Mouse (Mus musculus) midbrain, embryonic 11.5 days (tissue): Measurements from ENCODE around the gene Lin7c. TPM values are rescaled to one million over a fixed set of nuclear protein-coding genes. Genes with fewer than 3 reads are reported as not detected.

ENCODE experiments used
- ATAC-seq: fragments of 200-750 bp; cut with Nextera tagmentation; 2 replicates; pipeline ENCODE4 v1.8.0; 2017; ENCODE audit warnings: moderate TSS enrichment, moderate library complexity; ENCODE audit not compliant: low FRiP score
- DNase-seq: peaks from one replicate; pipeline ENCODE4 v3.0.0; 2015; ENCODE audit warnings: low spot score; ENCODE audit errors: missing footprints
- H3K27ac ChIP-seq: fragments of 300-500 bp; sonication (generic); 2 replicates; pipeline ENCODE4 v1.5.1; 2014; ENCODE audit warnings: low read depth, low read length
- H3K27me3 ChIP-seq: fragments of 300-500 bp; sonication (generic); 2 replicates; pipeline ENCODE4 v1.6.1; 2014; ENCODE audit warnings: mild to moderate bottlenecking, low read length, moderate library complexity, mixed read lengths; ENCODE audit not compliant: control insufficient read depth, insufficient read depth
- H3K36me3 ChIP-seq: fragments of 300-500 bp; sonication (generic); 2 replicates; pipeline ENCODE4 v1.6.1; 2014; ENCODE audit warnings: mild to moderate bottlenecking, low read length, moderate library complexity, mixed read lengths; ENCODE audit not compliant: control insufficient read depth, insufficient read depth
- H3K4me1 ChIP-seq: fragments of 300-500 bp; sonication (generic); 2 replicates; pipeline ENCODE4 v1.6.1; 2014; ENCODE audit warnings: low read length; ENCODE audit not compliant: control insufficient read depth, insufficient read depth
- H3K4me2 ChIP-seq: fragments of 300-500 bp; sonication (generic); 2 replicates; pipeline ENCODE4 v1.6.1; 2014; ENCODE audit warnings: mild to moderate bottlenecking, moderate library complexity
- H3K4me3 ChIP-seq: fragments of 300-500 bp; sonication (generic); 2 replicates; pipeline ENCODE4 v1.5.1; 2014; ENCODE audit warnings: low read depth, low read length
- H3K9ac ChIP-seq: fragments of 300-500 bp; sonication (generic); 2 replicates; pipeline ENCODE4 v1.6.1; 2014; ENCODE audit warnings: low read length
- H3K9me3 ChIP-seq: fragments of 300-500 bp; sonication (generic); 2 replicates; pipeline ENCODE4 v1.6.1; 2016; ENCODE audit warnings: low read length; ENCODE audit not compliant: control insufficient read depth
- WGBS: fragments of 180-500 bp; shearing (Covaris S2); extraction: QIAGEN DNeasy Blood & Tissue Kit; methylation state at CpG from one replicate; pipeline ENCODE4 v1.1.7; 2014; 5-methylcytosine and 5-hydroxymethylcytosine counted together
- polyA plus RNA-seq: library from polyadenylated mRNA; unstranded; fragments of >200 nt; fragmentation: Nextera tagmentation; extraction: Ambion mirVana; gene quantifications from 2 replicates; pipeline ENCODE4 v1.2.1, GENCODE M21; 2014

Gene Lin7c
- polyA plus RNA-seq, 1 experiment from 2014 or later = 145 TPM

DNA sequence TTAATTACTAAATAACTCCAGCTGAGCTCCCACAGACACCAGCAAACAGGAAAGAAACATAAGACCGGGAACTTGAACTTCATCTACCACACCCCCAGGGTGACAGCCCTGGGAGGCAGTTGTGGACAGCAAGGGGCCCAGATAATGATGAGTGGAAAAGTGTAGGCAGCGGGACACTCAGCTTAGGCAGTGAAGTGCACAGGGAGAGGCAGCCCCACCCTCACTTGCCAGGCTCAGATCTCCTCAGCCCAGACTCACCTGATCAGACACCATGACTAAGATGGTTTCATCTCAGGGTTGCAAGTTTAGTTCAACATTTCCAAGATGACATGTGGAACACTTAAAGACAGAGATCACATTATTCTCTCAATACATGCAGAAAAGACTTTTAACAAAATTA lies 18.5 kb downstream of the Lin7c start:
- Histone ChIP-seq H3K9me3 (no peaks in the 10 kb centered on the region; the same call in 1 of the 2 replicates), H3K36me3 (no peaks in the 10 kb centered on the region), H3K4me3 (no peak overlapping the region), H3K4me1 (no peaks in the 10 kb centered on the region), H3K4me2 (no peak overlapping the region), H3K9ac (no peak overlapping the region), H3K27me3 (no peaks in the 10 kb centered on the region), H3K27ac (no peak overlapping the region)
- ATAC-seq = no peak
- DNase-seq = peak; percentile 35
- 69% methylated on average over 2 of the region's 2 CpGs for WGBS

DNA sequence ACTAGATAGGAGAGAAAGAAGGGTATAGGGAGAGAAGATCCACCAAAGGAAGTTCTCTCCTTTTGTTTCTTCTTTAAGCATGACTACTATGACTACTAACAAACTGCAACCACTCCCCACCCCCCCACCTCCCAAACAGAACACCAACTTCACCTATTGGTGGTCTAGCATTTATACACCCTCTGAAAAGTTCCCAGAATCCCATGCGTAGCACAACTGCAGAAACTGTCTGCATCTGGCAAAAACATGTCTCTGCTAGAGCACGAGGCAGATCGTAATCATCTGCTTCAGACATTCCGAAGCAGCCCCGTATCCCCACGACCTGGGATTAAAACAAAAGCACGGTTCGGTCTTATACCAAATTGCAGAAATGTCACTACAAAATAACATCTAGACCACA lies 21.6 kb downstream of the Lin7c start:
- no peaks in the 10 kb centered on the region for H3K27me3 ChIP-seq
- H3K4me2 ChIP-seq = no peak overlapping the region
- H3K27ac ChIP-seq = no peak overlapping the region
- H3K9me3 ChIP-seq = no peaks in the 10 kb centered on the region; the same call in 1 of the 2 replicates
- no peaks in the 10 kb centered on the region for H3K36me3 ChIP-seq
- 95% methylated on average over 8 of the region's 8 CpGs for WGBS
- peaks cover 3% of the 10 kb centered on the region; the same call in 1 of the 2 replicates for H3K4me1 ChIP-seq
- DNase-seq (no peak), ATAC-seq (no peak)
- no peak overlapping the region for H3K9ac ChIP-seq
- H3K4me3 ChIP-seq = no peak overlapping the region

GRCm38 (mm10) chr2:109912766-109913165 lies 22.1 kb downstream of the Lin7c start:
- H3K4me2 ChIP-seq = no peak overlapping the region
- no peak for DNase-seq
- H3K27ac ChIP-seq = no peak overlapping the region
- H3K9me3 ChIP-seq = no peaks in the 10 kb centered on the region; the same call in 1 of the 2 replicates
- WGBS = 82% methylated on average over 12 of the region's 12 CpGs
- no peak overlapping the region for H3K4me3 ChIP-seq
- no peak overlapping the region for H3K9ac ChIP-seq
- H3K27me3 ChIP-seq = no peaks in the 10 kb centered on the region
- peaks cover 3% of the 10 kb centered on the region; the same call in 1 of the 2 replicates for H3K4me1 ChIP-seq
- H3K36me3 ChIP-seq = no peaks in the 10 kb centered on the region
- ATAC-seq = no peak

DNA sequence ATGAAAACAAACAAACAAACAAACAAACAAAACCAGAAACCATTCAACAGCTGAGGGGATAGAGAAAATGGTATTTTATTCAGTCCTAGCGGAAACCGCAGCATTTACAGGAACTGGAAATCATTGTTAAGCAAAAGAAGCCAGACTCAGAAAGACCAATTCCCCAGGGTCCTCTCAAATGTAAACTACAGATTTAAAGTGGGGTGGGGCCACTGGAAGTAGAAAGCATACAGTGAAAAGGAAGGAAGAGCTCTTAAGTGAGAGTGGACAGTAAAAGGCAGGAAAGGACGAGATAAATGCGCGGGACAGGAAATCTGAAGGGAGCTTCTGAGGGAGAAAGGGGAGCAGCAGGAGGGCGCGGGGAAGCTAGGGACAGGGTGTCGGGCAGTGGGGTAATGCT lies 22.6 kb downstream of the Lin7c start:
- Histone ChIP-seq H3K36me3 (no peaks in the 10 kb centered on the region), H3K27ac (no peak overlapping the region), H3K4me3 (no peak overlapping the region), H3K9me3 (no peaks in the 10 kb centered on the region; the same call in 1 of the 2 replicates), H3K4me2 (no peak overlapping the region), H3K9ac (no peak overlapping the region), H3K27me3 (no peaks in the 10 kb centered on the region), H3K4me1 (peaks cover 3% of the 10 kb centered on the region; the same call in 1 of the 2 replicates)
- DNase-seq (no peak), ATAC-seq (no peak)
- 63% methylated on average over 8 of the region's 8 CpGs for WGBS

- Histone ChIP-seq H3K9me3 (no peaks in the 10 kb centered on the region; the same call in 1 of the 2 replicates), H3K4me2 (no peak overlapping the region), H3K36me3 (no peaks in the 10 kb centered on the region), H3K4me1 (peaks cover 12% of the 10 kb centered on the region), H3K27me3 (no peaks in the 10 kb centered on the region), H3K9ac (no peak overlapping the region), H3K27ac (no peak overlapping the region), H3K4me3 (no peak overlapping the region)
- ATAC-seq (no peak), DNase-seq (no peak)
Measured at GRCm38 (mm10) chr2:109914601-109915000, 23.9 kb downstream of the Lin7c start.

- Histone ChIP-seq H3K27ac (no peak overlapping the region; the same call in 1 of the 2 replicates), H3K4me1 (peaks cover 22% of the 10 kb centered on the region), H3K27me3 (no peaks in the 10 kb centered on the region), H3K4me3 (peak overlapping the region; percentile 92), H3K4me2 (peak overlapping the region; percentile 88), H3K9ac (peak overlapping the region; percentile 30), H3K9me3 (no peaks in the 10 kb centered on the region; the same call in 1 of the 2 replicates), H3K36me3 (no peaks in the 10 kb centered on the region)
- peak; percentile 22 for ATAC-seq
- peak; percentile 95 for DNase-seq
- WGBS = under 1% methylated on average over 11 of the region's 11 CpGs
Measured at GRCm38 (mm10) chr2:109916782-109917495, 26.3 kb downstream of the Lin7c start.

- peak; percentile 98 for ATAC-seq
Measured at GRCm38 (mm10) chr2:109917496-109918413, 27.1 kb downstream of the Lin7c start, which contains the start of gene Lgr4. Gene Lgr4, plus strand, starts transcription at chr2:109917647.

DNA sequence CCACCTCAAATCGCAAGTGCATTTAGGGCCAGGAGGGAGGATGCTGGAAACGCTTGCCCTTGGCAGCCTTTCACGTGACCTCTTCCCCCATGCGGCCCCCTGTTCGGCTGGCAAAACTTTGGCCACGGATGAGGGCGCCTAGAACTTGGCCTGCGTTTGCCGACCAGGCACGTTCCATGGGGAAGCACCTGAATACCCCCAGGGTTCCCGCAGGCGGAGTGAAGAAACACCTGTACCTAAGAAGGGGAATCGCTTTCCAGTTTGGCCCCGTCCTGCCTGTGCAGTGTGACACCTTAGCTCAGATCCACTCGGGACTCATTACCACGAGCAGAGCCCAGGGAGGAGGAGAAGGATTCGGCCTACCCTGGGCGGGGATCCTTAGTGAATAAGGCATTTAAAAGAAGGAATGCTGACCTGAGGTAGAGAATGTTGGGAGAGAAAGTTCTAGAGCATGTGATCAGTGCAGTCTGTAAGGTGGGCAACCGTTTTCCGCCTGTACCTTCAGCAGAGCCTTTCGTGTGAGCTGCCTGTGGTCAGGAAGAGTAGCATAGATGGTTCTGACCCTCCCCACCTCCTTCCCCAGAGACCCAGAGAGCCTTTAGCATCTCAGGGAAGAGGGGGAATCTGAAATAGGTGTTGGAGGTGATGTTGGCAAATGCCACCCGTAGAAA lies 28.1 kb downstream of the Lin7c start:
- peak overlapping the region; percentile 92 for H3K4me3 ChIP-seq
- H3K9ac ChIP-seq = peak overlapping the region; percentile 94
- peak overlapping the region; percentile 88 for H3K4me2 ChIP-seq
- WGBS = 7% methylated on average over 22 of the region's 22 CpGs
- H3K27me3 ChIP-seq = no peaks in the 10 kb centered on the region
- no peak overlapping the region for H3K27ac ChIP-seq
- no peak for ATAC-seq
- H3K4me1 ChIP-seq = peaks cover 22% of the 10 kb centered on the region
- H3K36me3 ChIP-seq = no peaks in the 10 kb centered on the region
- peak; percentile 92 for DNase-seq
- H3K9me3 ChIP-seq = no peaks in the 10 kb centered on the region

More at GRCm38 (mm10) chr2:109917496-109918413, 27.1 kb downstream of the Lin7c start, which contains the start of gene Lgr4:
- WGBS = under 1% methylated on average over 107 of the region's 111 CpGs
- Histone ChIP-seq H3K27me3 (no peaks in the 10 kb centered on the region), H3K9me3 (no peaks in the 10 kb centered on the region), H3K9ac (peak within 1 kb of the TSS; percentile 94), H3K4me2 (peak within 1 kb of the TSS; percentile 88), H3K27ac (peak within 1 kb of the TSS; percentile 95), H3K4me3 (peak within 1 kb of the TSS; percentile 92), H3K4me1 (peaks cover 22% of the 10 kb centered on the region), H3K36me3 (no peaks in the 10 kb centered on the region)
- DNase-seq = peak; percentile 97
